Mouse (Mus musculus) CD4-positive, CD25-positive, alpha-beta regulatory T cell, adult 4 months (primary cell): ENCODE measurements around the gene Adra1b. TPM values are rescaled to one million over a fixed set of nuclear protein-coding genes. Genes with fewer than 3 reads are reported as not detected.

Experiments used
- polyA plus RNA-seq, 2 experiments: library from polyadenylated mRNA; unstranded; fragments of 100-300 nt; shearing (Covaris generic); gene quantifications; one replicate each; pipeline ENCODE4 v1.2.1; 2017

The Adra1b gene
- polyA plus RNA-seq, 2 experiments from 2014 or later, result not detected

Other genes with a start within 250 kb of the Adra1b start
- gene Pwwp2a, start 219.2 kb downstream of the Adra1b start, polyA plus RNA-seq, result 10 to 100 TPM; 23.8 to 34.8 TPM
- gene Ttc1, start 153.2 kb downstream of the Adra1b start, polyA plus RNA-seq, result 100 to 1,000 TPM in 1 of 2 experiments, 10 to 100 TPM in 1; 99.4 to 106 TPM